Mouse (Mus musculus): ENCODE results near the gene Lypla2. TPM values are rescaled to one million over a fixed set of nuclear protein-coding genes. Genes with fewer than 3 reads are reported as not detected.
"Not testable (repeated sequence)": the region's sequence is repeated elsewhere in the genome, so short reads cannot be mapped to it uniquely, and the experiment has no call there.

Lypla2 gene
- polyA plus RNA-seq, 1 experiment from 2014 or later = 229 TPM

DNA sequence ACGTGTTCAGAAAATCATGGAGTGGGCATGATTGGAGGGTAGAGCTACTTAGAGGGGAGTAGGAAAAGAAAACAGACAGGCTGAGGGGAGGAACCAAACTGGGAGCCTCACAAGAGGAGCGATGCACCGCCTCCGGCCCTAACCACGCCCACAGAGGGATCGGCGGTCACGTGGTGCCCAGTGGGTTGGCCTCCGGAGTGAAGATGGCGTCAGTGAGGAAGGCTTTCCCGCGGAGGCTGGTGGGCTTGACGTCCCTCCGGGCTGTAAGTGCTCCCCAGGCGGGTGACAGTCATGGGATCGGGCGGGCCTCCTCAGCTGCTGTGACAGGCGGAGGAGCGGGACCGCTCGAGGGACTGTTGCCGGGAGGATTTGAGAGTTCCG, 26.2 kb downstream of the Lypla2 start, which contains the start of gene Hmgcl:
TSS of gene Hmgcl (plus strand) at position 171 of the 381 bp plus-strand sequence.
- H3K4me1 ChIP-seq (ENCODE audit: control insufficient read depth, insufficient read depth, low read depth, low read length) = peaks cover 22% of the 10 kb centered on the region
- peaks cover 3% of the 10 kb centered on the region for H3K36me3 ChIP-seq (ENCODE audit: control insufficient read depth, insufficient read depth, low read length)
- peak within 1 kb of the TSS; percentile 84 for H3K4me2 ChIP-seq (ENCODE audit: low read length)
- ATAC-seq = peak; percentile 93
- peak within 1 kb of the TSS; percentile 58 for H3K4me3 ChIP-seq (ENCODE audit: low read length)
- no peaks in the 10 kb centered on the region for H3K27me3 ChIP-seq (replicated peaks; ENCODE audit: control insufficient read depth, insufficient read depth, low read length)
- no peaks in the 10 kb centered on the region for H3K9me3 ChIP-seq (ENCODE audit: control insufficient read depth, low read length)
- under 1% methylated on average over 23 of the region's 23 CpGs for WGBS
- H3K27ac ChIP-seq (ENCODE audit: low read depth, low read length) = peak within 1 kb of the TSS; percentile 69
- peak within 1 kb of the TSS; percentile 82 for H3K9ac ChIP-seq (ENCODE audit: low read depth, low read length)

DNA sequence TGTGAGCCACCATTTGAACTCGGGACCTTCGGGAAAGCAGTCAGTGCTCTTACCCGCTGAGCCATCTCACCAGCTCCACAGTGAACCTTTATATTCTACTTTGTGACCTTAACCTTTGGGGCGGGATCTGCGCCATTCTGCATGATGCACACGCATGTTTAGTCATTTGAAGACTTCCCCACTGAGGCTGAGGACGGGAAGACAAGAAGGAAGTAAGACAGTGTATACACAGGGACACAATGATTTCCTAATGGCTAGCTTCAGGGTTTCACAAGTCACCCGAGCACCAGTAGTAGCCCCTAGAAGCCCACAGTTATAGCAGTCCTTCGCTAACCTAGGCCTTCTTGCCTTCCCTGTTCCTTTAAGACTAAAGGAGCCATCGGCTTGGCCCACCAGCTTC, 26.7 kb downstream of the Lypla2 start:
- Histone ChIP-seq H3K9ac (ENCODE audit: low read depth, low read length) (peak overlapping the region; percentile 82), H3K4me1 (ENCODE audit: control insufficient read depth, insufficient read depth, low read depth, low read length) (peaks cover 22% of the 10 kb centered on the region), H3K4me2 (ENCODE audit: low read length) (peak overlapping the region; percentile 84), H3K27ac (ENCODE audit: low read depth, low read length) (peak overlapping the region; percentile 69), H3K27me3 (replicated peaks; ENCODE audit: control insufficient read depth, insufficient read depth, low read length) (no peaks in the 10 kb centered on the region), H3K4me3 (ENCODE audit: low read length) (peak overlapping the region; percentile 58), H3K36me3 (ENCODE audit: control insufficient read depth, insufficient read depth, low read length) (peaks cover 3% of the 10 kb centered on the region; the same call in 1 of the 2 replicates), H3K9me3 (ENCODE audit: control insufficient read depth, low read length) (no peaks in the 10 kb centered on the region)
- WGBS = 75% methylated on average over 10 of the region's 10 CpGs
- ATAC-seq = no peak; the same call in 1 of the 2 replicates

DNA sequence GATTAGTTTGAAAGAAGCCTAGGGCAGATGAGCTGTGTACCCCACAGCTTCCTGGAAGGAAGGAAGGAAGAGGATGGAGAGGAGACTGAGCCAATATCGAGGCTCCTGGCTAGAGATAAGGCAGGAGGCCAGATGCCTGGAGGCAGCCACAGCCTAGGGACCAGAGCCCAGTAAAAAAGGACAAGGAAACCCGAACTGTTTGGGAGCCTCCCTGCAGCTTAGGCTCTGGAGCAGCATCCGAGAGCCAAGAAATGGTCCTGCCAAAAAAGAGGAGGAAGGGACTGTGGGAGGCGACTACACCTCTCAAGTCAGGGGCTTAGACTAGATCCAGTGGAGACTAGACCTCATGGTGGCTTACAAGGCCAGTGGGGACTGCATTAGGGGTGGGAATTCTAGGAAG, 29.0 kb downstream of the Lypla2 start:
- no peak overlapping the region for H3K4me3 ChIP-seq (ENCODE audit: low read length)
- H3K9ac ChIP-seq (ENCODE audit: low read depth, low read length) = no peak overlapping the region
- peaks cover 16% of the 10 kb centered on the region for H3K4me1 ChIP-seq (ENCODE audit: control insufficient read depth, insufficient read depth, low read depth, low read length)
- 53% methylated on average over 4 of the region's 4 CpGs for WGBS
- ATAC-seq = no peak
- H3K27me3 ChIP-seq (replicated peaks; ENCODE audit: control insufficient read depth, insufficient read depth, low read length) = no peaks in the 10 kb centered on the region
- no peak overlapping the region for H3K27ac ChIP-seq (ENCODE audit: low read depth, low read length)
- H3K9me3 ChIP-seq (ENCODE audit: control insufficient read depth, low read length) = no peaks in the 10 kb centered on the region
- no peak overlapping the region for H3K4me2 ChIP-seq (ENCODE audit: low read length)
- peaks cover 6% of the 10 kb centered on the region; the same call in 1 of the 2 replicates for H3K36me3 ChIP-seq (ENCODE audit: control insufficient read depth, insufficient read depth, low read length)

DNA sequence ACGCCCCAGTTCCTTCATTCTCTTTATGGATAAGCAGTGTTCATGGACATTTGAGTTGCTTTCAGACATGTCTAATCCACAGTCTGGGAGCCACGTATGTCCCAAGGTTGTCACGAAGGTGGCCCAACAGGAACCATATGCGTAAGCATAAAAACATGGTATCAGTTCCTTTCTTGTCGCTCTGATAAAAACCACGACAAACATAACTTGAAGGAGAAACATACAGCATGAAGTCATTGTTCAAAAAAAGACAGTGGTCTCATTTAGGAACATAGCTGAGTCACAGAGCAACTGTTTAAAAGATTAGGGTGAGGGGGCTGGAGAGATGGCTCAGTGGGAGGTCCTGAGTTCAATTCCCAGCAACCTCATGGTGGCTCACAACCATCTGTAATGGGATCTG, 30.2 kb downstream of the Lypla2 start:
- Histone ChIP-seq H3K36me3 (ENCODE audit: control insufficient read depth, insufficient read depth, low read length) (peaks cover 6% of the 10 kb centered on the region; the same call in 1 of the 2 replicates), H3K9me3 (ENCODE audit: control insufficient read depth, low read length) (no peaks in the 10 kb centered on the region), H3K9ac (ENCODE audit: low read depth, low read length) (no peak overlapping the region), H3K4me2 (ENCODE audit: low read length) (no peak overlapping the region), H3K4me3 (ENCODE audit: low read length) (no peak overlapping the region), H3K27me3 (replicated peaks; ENCODE audit: control insufficient read depth, insufficient read depth, low read length) (no peaks in the 10 kb centered on the region), H3K27ac (ENCODE audit: low read depth, low read length) (no peak overlapping the region), H3K4me1 (ENCODE audit: control insufficient read depth, insufficient read depth, low read depth, low read length) (peaks cover 7% of the 10 kb centered on the region)
- WGBS = 90% methylated on average over 6 of the region's 6 CpGs
- ATAC-seq = no peak

DNA sequence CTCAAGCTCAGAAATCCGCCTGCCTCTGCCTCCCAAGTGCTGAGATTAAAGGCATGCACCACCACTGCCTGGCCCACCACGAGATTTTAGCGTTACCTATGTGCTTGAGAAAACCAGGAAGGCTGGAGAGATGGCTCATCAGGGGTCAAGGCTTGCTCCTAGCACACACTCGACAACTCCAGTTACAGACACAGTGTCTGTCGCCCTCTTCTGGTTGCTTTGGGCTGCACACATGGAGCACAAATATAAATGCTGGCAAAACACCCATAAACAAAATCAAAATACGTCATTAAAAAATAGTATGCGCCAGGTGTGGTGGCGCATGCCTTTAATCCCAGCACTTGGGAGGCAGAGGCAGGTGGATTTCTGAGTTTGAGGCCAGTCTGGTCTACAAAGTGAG, 31.4 kb downstream of the Lypla2 start:
- H3K4me3 ChIP-seq (ENCODE audit: low read length); H3K9me3 ChIP-seq (ENCODE audit: control insufficient read depth, low read length); H3K4me2 ChIP-seq (ENCODE audit: low read length); H3K4me1 ChIP-seq (ENCODE audit: control insufficient read depth, insufficient read depth, low read depth, low read length); ATAC-seq; H3K9ac ChIP-seq (ENCODE audit: low read depth, low read length); H3K27me3 ChIP-seq (replicated peaks; ENCODE audit: control insufficient read depth, insufficient read depth, low read length); H3K36me3 ChIP-seq (ENCODE audit: control insufficient read depth, insufficient read depth, low read length); H3K27ac ChIP-seq (ENCODE audit: low read depth, low read length): not testable (repeated sequence)
- WGBS = 82% methylated on average over 8 of the region's 8 CpGs

DNA sequence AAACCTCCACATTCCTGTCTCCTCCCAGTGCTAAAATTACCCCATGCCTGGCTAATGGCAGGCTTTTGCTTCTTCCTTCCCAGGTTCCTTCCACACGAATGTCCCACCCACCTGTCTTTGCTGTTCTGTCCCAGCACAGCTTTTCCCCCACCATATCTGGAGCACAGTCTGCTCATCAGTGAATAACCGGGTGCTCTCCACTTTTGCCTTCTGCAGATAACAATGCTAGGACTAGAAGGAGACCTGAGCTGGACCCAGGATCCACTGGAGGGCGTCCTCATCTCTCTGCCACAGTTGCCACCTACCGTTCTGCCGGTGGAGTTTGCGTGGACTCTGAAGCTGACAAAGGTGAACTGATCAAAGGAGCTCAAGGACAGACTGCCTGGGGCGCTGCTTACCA, 33.6 kb downstream of the Lypla2 start:
- Histone ChIP-seq H3K27ac (ENCODE audit: low read depth, low read length) (no peak overlapping the region), H3K27me3 (replicated peaks; ENCODE audit: control insufficient read depth, insufficient read depth, low read length) (no peaks in the 10 kb centered on the region)
- 90% methylated on average over 7 of the region's 7 CpGs for WGBS

DNA sequence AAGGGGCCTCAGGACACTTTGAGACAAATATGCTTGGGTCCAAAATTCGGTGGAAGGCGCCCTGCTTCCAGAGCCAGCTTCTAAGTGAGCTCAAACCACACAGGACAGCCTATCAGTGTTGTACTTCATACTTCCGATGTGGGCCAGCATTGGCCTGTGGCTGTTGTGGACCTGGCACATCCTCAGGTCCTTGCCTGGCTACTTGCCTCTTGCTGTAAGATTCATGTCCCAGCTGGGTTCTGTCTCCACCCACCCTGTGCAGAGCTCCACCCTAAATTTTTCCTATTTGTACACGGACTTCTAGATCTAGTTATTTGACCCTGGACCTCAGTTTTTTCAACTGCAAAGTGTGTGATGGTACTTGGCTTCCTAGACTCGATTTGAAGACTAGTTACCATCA, 36.9 kb downstream of the Lypla2 start:
- Histone ChIP-seq H3K9ac (ENCODE audit: low read depth, low read length) (no peak overlapping the region), H3K27me3 (replicated peaks; ENCODE audit: control insufficient read depth, insufficient read depth, low read length) (no peaks in the 10 kb centered on the region), H3K9me3 (ENCODE audit: control insufficient read depth, low read length) (no peaks in the 10 kb centered on the region), H3K4me2 (ENCODE audit: low read length) (no peak overlapping the region), H3K4me3 (ENCODE audit: low read length) (no peak overlapping the region), H3K27ac (ENCODE audit: low read depth, low read length) (no peak overlapping the region), H3K4me1 (ENCODE audit: control insufficient read depth, insufficient read depth, low read depth, low read length) (no peaks in the 10 kb centered on the region), H3K36me3 (ENCODE audit: control insufficient read depth, insufficient read depth, low read length) (peaks cover 18% of the 10 kb centered on the region)
- WGBS = 62% methylated on average over 5 of the region's 5 CpGs
- no peak for ATAC-seq

More for the DNA sequence above, 33.6 kb downstream of the Lypla2 start:
- H3K9me3 ChIP-seq (ENCODE audit: control insufficient read depth, low read length) = no peaks in the 10 kb centered on the region
- no peak for ATAC-seq
- no peaks in the 10 kb centered on the region for H3K4me1 ChIP-seq (ENCODE audit: control insufficient read depth, insufficient read depth, low read depth, low read length)
- peaks cover 12% of the 10 kb centered on the region for H3K36me3 ChIP-seq (ENCODE audit: control insufficient read depth, insufficient read depth, low read length)
- H3K4me3 ChIP-seq (ENCODE audit: low read length) = no peak overlapping the region
- H3K9ac ChIP-seq (ENCODE audit: low read depth, low read length) = no peak overlapping the region
- H3K4me2 ChIP-seq (ENCODE audit: low read length) = no peak overlapping the region

DNA sequence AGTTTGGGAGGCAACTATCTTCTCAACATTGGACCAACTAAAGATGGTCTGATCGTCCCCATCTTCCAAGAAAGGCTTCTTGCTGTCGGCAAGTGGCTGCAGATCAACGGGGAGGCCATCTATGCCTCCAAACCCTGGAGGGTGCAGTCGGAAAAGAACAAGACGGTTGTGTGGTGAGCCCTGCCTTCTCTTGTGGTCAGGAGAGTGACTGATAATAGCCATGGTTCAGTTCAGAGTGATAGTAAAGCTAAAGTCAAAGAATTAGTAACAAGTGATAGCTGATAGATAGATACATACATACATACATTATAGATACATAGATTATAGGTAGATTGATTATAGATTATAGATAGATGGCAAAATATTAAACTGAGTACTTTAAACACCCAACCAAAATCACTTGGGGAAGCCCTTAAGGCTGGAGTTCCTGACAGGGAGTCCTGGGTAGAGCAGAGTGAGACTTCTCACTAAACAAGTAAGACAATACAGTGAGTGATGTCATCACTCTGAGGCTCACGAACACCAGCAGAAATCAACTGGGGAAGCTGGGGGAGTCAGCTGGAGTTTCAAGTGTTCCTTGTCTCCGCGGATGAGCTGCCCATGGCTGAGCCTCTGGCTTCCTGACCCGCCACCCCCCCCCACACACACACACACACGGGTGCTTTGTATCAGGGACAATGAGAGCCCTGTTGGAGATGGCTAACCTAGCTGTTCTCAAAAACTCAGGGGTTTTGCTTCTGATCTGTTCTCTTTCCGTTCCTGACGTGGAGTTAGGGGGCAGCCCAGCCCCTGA, 37.5 kb downstream of the Lypla2 start:
- 45% methylated on average over 12 of the region's 12 CpGs for WGBS
- H3K36me3 ChIP-seq (ENCODE audit: control insufficient read depth, insufficient read depth, low read length) = peaks cover 18% of the 10 kb centered on the region
- H3K27me3 ChIP-seq (replicated peaks; ENCODE audit: control insufficient read depth, insufficient read depth, low read length) = no peaks in the 10 kb centered on the region

DNA sequence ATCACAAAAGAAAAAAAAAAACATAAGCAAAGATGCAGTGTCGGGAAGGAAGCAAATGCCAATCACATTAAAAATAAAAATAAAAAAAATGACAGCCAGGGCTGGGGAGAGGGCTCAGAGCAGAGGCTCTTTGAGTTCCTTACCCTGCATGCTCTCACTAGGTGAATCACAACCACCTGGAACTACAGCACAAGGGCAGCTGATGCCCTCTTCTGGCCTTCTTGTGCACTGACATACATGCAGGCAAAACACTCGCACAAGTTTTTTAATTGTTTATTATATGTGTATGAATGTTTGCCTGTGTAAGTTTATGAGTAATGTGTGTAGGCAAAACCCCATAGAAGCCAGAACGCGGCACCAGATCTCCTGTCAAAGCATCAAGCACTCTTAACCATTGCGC, 40.6 kb downstream of the Lypla2 start:
- peaks cover 14% of the 10 kb centered on the region for H3K36me3 ChIP-seq (ENCODE audit: control insufficient read depth, insufficient read depth, low read length)
- no peak overlapping the region for H3K4me3 ChIP-seq (ENCODE audit: low read length)
- no peak for ATAC-seq
- no peak overlapping the region for H3K27ac ChIP-seq (ENCODE audit: low read depth, low read length)
- no peaks in the 10 kb centered on the region for H3K9me3 ChIP-seq (ENCODE audit: control insufficient read depth, low read length)
- H3K4me2 ChIP-seq (ENCODE audit: low read length) = no peak overlapping the region
- 73% methylated on average over 5 of the region's 5 CpGs for WGBS
- no peaks in the 10 kb centered on the region for H3K27me3 ChIP-seq (replicated peaks; ENCODE audit: control insufficient read depth, insufficient read depth, low read length)
- no peaks in the 10 kb centered on the region for H3K4me1 ChIP-seq (ENCODE audit: control insufficient read depth, insufficient read depth, low read depth, low read length)
- no peak overlapping the region for H3K9ac ChIP-seq (ENCODE audit: low read depth, low read length)

More for the DNA sequence above, 37.5 kb downstream of the Lypla2 start:
- H3K9me3 ChIP-seq (ENCODE audit: control insufficient read depth, low read length) = no peaks in the 10 kb centered on the region
- no peak for ATAC-seq
- no peak overlapping the region for H3K4me2 ChIP-seq (ENCODE audit: low read length)
- H3K4me3 ChIP-seq (ENCODE audit: low read length) = no peak overlapping the region
- H3K27ac ChIP-seq (ENCODE audit: low read depth, low read length) = no peak overlapping the region
- H3K4me1 ChIP-seq (ENCODE audit: control insufficient read depth, insufficient read depth, low read depth, low read length) = no peaks in the 10 kb centered on the region
- no peak overlapping the region for H3K9ac ChIP-seq (ENCODE audit: low read depth, low read length)
